Mouse (Mus musculus) limb, embryonic 15.5 days (tissue): ENCODE results near the gene Gm20388. TPM values are rescaled to one million over a fixed set of nuclear protein-coding genes. Genes with fewer than 3 reads are reported as not detected.

ENCODE experiments used
- ATAC-seq: fragments of 200-750 bp; cut with Nextera tagmentation; 2 replicates; pipeline ENCODE4 v1.8.0; 2017; ENCODE audit warnings: low read depth, moderate TSS enrichment; ENCODE audit not compliant: insufficient number of reproducible peaks, low FRiP score, low TSS enrichment
- H3K27ac ChIP-seq: fragments of 300-500 bp; sonication (generic); 2 replicates; pipeline ENCODE4 v1.5.1; 2015; ENCODE audit warnings: moderate library complexity, mild to moderate bottlenecking, inconsistent platforms
- H3K27me3 ChIP-seq: fragments of 300-500 bp; sonication (generic); 2 replicates; pipeline ENCODE4 v1.6.1; 2015; ENCODE audit warnings: inconsistent platforms
- H3K36me3 ChIP-seq: fragments of 300-500 bp; sonication (generic); 2 replicates; pipeline ENCODE4 v1.6.1; 2015; ENCODE audit warnings: inconsistent platforms
- H3K4me1 ChIP-seq: fragments of 300-500 bp; sonication (generic); 2 replicates; pipeline ENCODE4 v1.6.1; 2015; ENCODE audit warnings: inconsistent platforms
- H3K4me2 ChIP-seq: fragments of 300-500 bp; sonication (generic); 2 replicates; pipeline ENCODE4 v1.6.1; 2015; ENCODE audit warnings: mild to moderate bottlenecking, inconsistent platforms
- H3K4me3 ChIP-seq: fragments of 300-500 bp; sonication (generic); 2 replicates; pipeline ENCODE4 v1.5.1; 2015; ENCODE audit warnings: mild to moderate bottlenecking, inconsistent platforms
- H3K9ac ChIP-seq: fragments of 300-500 bp; sonication (generic); 2 replicates; pipeline ENCODE4 v1.6.1; 2015; ENCODE audit warnings: inconsistent platforms
- H3K9me3 ChIP-seq: fragments of 300-500 bp; sonication (generic); 2 replicates; pipeline ENCODE4 v1.6.1; 2016; ENCODE audit warnings: inconsistent platforms
- WGBS: fragments of 180-500 bp; shearing (Covaris S2); methylation state at CpG from one replicate; pipeline ENCODE4 v1.1.7; 2015; 5-methylcytosine and 5-hydroxymethylcytosine counted together
- polyA plus RNA-seq: library from polyadenylated mRNA; unstranded; fragments of >200 nt; fragmentation: Nextera tagmentation; extraction: Ambion mirVana; gene quantifications from 2 replicates; pipeline ENCODE4 v1.2.1, GENCODE M21; 2015

Gene Gm20388
- polyA plus RNA-seq, 1 experiment from 2014 or later = 4.9 TPM

- Histone ChIP-seq H3K4me2 (no peak overlapping the region), H3K4me1 (peaks cover 28% of the 10 kb centered on the region), H3K9me3 (no peaks in the 10 kb centered on the region), H3K27ac (no peak overlapping the region), H3K36me3 (no peaks in the 10 kb centered on the region), H3K27me3 (no peaks in the 10 kb centered on the region), H3K4me3 (no peak overlapping the region), H3K9ac (no peak overlapping the region)
- ATAC-seq = no peak
- WGBS = 71% methylated on average over 6 of the region's 6 CpGs
Measured at GRCm38 (mm10) chr8:120074516-120074915, 163.9 kb downstream of the Gm20388 start.

GRCm38 (mm10) chr8:120075347-120075746 is 164.7 kb downstream of the Gm20388 start:
- no peak for ATAC-seq

DNA sequence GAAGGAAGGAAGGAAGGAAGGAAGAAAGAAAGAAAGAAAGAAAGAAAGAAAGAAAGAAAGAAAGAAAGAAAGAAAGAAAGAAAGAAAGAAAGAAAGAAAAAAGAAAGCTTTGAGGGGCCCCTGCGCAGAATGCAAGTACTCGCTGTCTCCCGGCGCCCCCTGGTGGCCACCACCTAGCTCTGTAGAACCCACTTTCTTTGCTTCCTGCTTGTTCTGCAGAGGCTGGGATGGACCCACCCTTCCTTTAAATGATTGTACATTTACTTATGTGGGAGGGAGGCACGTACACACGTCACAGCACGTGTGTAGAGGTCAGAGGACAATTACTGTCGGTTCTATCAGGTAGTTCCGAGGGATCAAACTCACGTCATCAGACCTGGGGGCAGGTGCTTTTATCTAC is 167.4 kb downstream of the Gm20388 start:
- no peak overlapping the region for H3K27ac ChIP-seq
- H3K4me3 ChIP-seq = no peak overlapping the region
- no peaks in the 10 kb centered on the region for H3K9me3 ChIP-seq
- H3K9ac ChIP-seq = no peak overlapping the region
- peaks cover 14% of the 10 kb centered on the region for H3K4me1 ChIP-seq
- H3K27me3 ChIP-seq = no peaks in the 10 kb centered on the region
- H3K4me2 ChIP-seq = no peak overlapping the region
- peaks cover 30% of the 10 kb centered on the region for H3K36me3 ChIP-seq
- no peak for ATAC-seq
- 12% methylated on average over 10 of the region's 10 CpGs for WGBS

More at GRCm38 (mm10) chr8:120075347-120075746, 164.7 kb downstream of the Gm20388 start:
- Histone ChIP-seq H3K9ac (no peak overlapping the region), H3K9me3 (no peaks in the 10 kb centered on the region), H3K4me2 (no peak overlapping the region), H3K4me1 (peaks cover 28% of the 10 kb centered on the region), H3K4me3 (no peak overlapping the region), H3K27ac (no peak overlapping the region), H3K36me3 (0 out of 2 replicates have a peak, but pooled peaks cover 3% of the 10 kb centered on the region), H3K27me3 (no peaks in the 10 kb centered on the region)
- whole genome bisulfite sequencing = 52% methylated on average over 6 of the region's 6 CpGs

DNA sequence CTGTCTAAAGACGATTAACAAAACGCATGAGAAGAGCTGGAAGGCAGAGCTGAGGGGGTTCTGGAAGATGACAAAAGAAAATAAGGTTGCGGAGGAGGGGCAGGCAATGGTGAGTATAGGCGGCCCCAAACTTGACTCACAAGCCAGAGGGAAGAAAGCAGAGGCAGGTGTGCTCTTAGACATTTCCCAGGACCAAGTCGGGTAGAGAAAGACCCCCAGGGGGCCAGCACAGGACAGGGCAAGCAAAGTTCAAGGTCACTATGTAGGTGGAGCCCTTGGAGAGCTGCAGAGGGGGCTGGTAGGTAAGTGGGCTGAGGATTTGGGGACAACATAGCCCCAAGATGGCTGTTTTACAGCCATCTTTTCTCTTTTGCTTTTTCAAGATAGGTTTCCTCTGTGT is 168.7 kb downstream of the Gm20388 start:
- ATAC-seq = no peak
- H3K4me2 ChIP-seq = no peak overlapping the region
- H3K27me3 ChIP-seq = no peaks in the 10 kb centered on the region
- no peak overlapping the region for H3K4me3 ChIP-seq
- H3K9me3 ChIP-seq = no peaks in the 10 kb centered on the region
- H3K4me1 ChIP-seq = peaks cover 11% of the 10 kb centered on the region
- no peak overlapping the region for H3K27ac ChIP-seq
- H3K36me3 ChIP-seq = peaks cover 38% of the 10 kb centered on the region
- H3K9ac ChIP-seq = no peak overlapping the region
- WGBS = 61% methylated on average over 5 of the region's 5 CpGs

- no peak for ATAC-seq
- H3K27ac ChIP-seq = no peak overlapping the region
- no peaks in the 10 kb centered on the region for H3K9me3 ChIP-seq
- no peak overlapping the region for H3K9ac ChIP-seq
- 91% methylated on average over 8 of the region's 8 CpGs for WGBS
- peaks cover 76% of the 10 kb centered on the region for H3K36me3 ChIP-seq
- peaks cover 5% of the 10 kb centered on the region; the same call in 1 of the 2 replicates for H3K4me1 ChIP-seq
- H3K4me3 ChIP-seq = no peak overlapping the region
- no peak overlapping the region for H3K4me2 ChIP-seq
- no peaks in the 10 kb centered on the region for H3K27me3 ChIP-seq
Measured at GRCm38 (mm10) chr8:120083261-120083660, 172.6 kb downstream of the Gm20388 start.

DNA sequence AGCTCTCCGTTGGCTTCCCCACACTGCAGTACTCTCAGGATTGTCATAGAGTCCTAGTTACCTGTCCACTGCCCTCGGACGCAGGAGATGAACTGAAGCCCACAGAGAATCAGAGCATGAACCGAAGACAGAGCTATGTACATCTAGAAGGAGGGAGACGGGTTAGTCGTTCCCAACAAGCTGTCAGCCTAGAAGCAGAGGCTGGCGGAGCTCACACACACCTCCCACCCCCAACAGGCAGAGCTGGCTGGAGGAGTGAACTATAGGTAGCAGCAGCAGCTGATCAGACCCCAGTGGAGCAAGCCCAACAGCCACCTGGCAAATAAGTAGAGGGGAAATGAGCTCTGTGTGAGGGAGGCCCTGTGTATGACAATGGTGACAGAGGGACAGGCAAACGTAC is 174.1 kb downstream of the Gm20388 start:
- WGBS = 85% methylated on average over 8 of the region's 8 CpGs
- Histone ChIP-seq H3K9ac (no peak overlapping the region), H3K36me3 (peaks cover 82% of the 10 kb centered on the region), H3K4me1 (0 out of 2 replicates have a peak, but pooled peaks cover 5% of the 10 kb centered on the region), H3K9me3 (no peaks in the 10 kb centered on the region), H3K27me3 (no peaks in the 10 kb centered on the region), H3K27ac (no peak overlapping the region), H3K4me2 (no peak overlapping the region), H3K4me3 (no peak overlapping the region)
- ATAC-seq = no peak

DNA sequence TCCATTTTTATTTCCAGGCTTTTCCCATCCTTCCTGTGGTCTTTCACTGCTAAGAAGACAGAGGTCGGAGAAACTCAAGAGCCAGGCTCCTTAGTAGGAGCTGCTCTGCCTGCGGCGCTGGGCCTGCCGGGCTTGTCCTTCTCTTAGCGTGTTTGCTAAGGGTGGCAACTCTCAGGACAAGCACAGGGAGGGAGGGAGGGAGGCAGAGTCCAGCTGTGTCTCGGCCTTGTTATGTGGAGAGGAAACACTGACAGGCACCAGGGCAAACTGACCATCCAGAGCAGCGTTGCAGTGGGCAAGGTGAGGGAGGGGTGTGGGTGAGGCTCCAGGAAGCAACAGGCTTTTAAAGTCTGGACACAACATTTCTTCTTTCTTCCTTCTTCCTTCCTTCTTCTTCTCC is 178.9 kb downstream of the Gm20388 start:
- no peak for ATAC-seq
- Histone ChIP-seq H3K9ac (no peak overlapping the region), H3K9me3 (no peaks in the 10 kb centered on the region), H3K27me3 (no peaks in the 10 kb centered on the region), H3K4me3 (no peak overlapping the region), H3K36me3 (peaks cover 79% of the 10 kb centered on the region), H3K27ac (no peak overlapping the region), H3K4me1 (0 out of 2 replicates have a peak, but pooled peaks cover 4% of the 10 kb centered on the region), H3K4me2 (no peak overlapping the region)
- WGBS = 84% methylated on average over 7 of the region's 7 CpGs

- WGBS = 92% methylated on average over 3 of the region's 3 CpGs
- Histone ChIP-seq H3K4me1 (0 out of 2 replicates have a peak, but pooled peaks cover 4% of the 10 kb centered on the region), H3K4me3 (no peak overlapping the region), H3K4me2 (no peak overlapping the region), H3K9me3 (no peaks in the 10 kb centered on the region), H3K36me3 (peaks cover 64% of the 10 kb centered on the region), H3K27ac (no peak overlapping the region), H3K27me3 (no peaks in the 10 kb centered on the region), H3K9ac (no peak overlapping the region)
- no peak for ATAC-seq
Measured at GRCm38 (mm10) chr8:120091032-120091431, 180.4 kb downstream of the Gm20388 start.

GRCm38 (mm10) chr8:120093103-120093502 is 182.5 kb downstream of the Gm20388 start:
- 0 out of 2 replicates have a peak, but pooled peaks cover 4% of the 10 kb centered on the region for H3K4me1 ChIP-seq
- H3K27me3 ChIP-seq = no peaks in the 10 kb centered on the region
- no peak for ATAC-seq
- no peaks in the 10 kb centered on the region for H3K9me3 ChIP-seq
- H3K4me2 ChIP-seq = no peak overlapping the region
- no peak overlapping the region for H3K9ac ChIP-seq
- peaks cover 43% of the 10 kb centered on the region for H3K36me3 ChIP-seq
- no peak overlapping the region for H3K4me3 ChIP-seq
- 89% methylated on average over 3 of the region's 3 CpGs for WGBS
- H3K27ac ChIP-seq = no peak overlapping the region

DNA sequence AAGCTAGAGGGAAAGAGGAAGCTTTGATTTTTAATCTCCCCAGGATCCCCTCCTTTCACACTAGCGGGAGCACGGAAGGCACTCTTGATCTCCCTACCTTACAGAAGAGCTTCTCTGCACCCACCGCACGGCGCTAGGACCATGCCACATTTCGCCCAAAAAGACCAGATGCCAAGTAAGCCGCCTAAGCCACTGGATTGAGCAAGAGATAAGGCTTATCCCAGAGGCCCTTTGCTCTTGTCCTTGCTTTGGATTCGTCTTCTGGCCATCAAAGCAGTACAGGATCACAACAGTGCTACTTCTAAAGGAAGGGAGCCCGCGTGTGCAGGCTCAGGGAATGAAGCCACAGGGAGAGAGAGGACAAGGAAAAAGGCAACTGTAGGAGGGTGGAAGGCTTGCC is 184.2 kb downstream of the Gm20388 start:
- Histone ChIP-seq H3K9ac (no peak overlapping the region), H3K4me2 (no peak overlapping the region), H3K36me3 (peaks cover 37% of the 10 kb centered on the region), H3K4me1 (peaks cover 11% of the 10 kb centered on the region; the same call in 1 of the 2 replicates), H3K27ac (no peak overlapping the region), H3K4me3 (no peak overlapping the region), H3K27me3 (no peaks in the 10 kb centered on the region), H3K9me3 (no peaks in the 10 kb centered on the region)
- no peak for ATAC-seq
- WGBS = 86% methylated on average over 10 of the region's 10 CpGs

DNA sequence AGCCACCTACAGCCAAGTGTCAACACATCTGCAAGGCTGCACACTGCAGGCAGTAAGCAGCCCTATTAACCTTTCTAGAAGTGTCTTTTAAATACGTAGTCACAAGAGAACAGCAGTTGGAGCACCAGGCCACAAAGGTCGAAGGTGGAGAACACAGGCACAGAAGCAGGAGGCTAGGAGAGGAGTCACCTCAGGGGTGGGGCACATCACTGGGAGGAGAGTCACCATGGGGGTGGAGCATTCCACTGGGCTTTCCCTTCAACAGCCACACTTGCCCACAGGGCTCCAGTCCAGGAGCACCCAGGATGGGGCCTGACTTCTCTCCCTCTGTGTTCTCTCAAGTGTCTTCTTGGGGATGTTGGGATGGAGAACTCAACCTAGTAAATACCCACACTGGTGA is 185.8 kb downstream of the Gm20388 start:
- peaks cover 22% of the 10 kb centered on the region for H3K36me3 ChIP-seq
- H3K4me1 ChIP-seq = peaks cover 18% of the 10 kb centered on the region
- no peak for ATAC-seq

GRCm38 (mm10) chr8:120100388-120101067 is 189.9 kb downstream of the Gm20388 start:
- WGBS = 2% methylated on average over 25 of the region's 25 CpGs
- ATAC-seq = no peak

More for the DNA sequence above, 185.8 kb downstream of the Gm20388 start:
- Histone ChIP-seq H3K4me2 (no peak overlapping the region), H3K27me3 (no peaks in the 10 kb centered on the region), H3K9me3 (no peaks in the 10 kb centered on the region), H3K9ac (no peak overlapping the region), H3K27ac (no peak overlapping the region), H3K4me3 (no peak overlapping the region)
- WGBS = 62% methylated on average over 2 of the region's 2 CpGs

More at GRCm38 (mm10) chr8:120100388-120101067, 189.9 kb downstream of the Gm20388 start:
- Histone ChIP-seq H3K4me2 (peak overlapping the region; percentile 81), H3K27me3 (no peaks in the 10 kb centered on the region), H3K27ac (peak overlapping the region; percentile 93), H3K4me3 (peak overlapping the region; percentile 88), H3K9ac (peak overlapping the region; percentile 84), H3K4me1 (peaks cover 28% of the 10 kb centered on the region), H3K9me3 (no peaks in the 10 kb centered on the region), H3K36me3 (peaks cover 8% of the 10 kb centered on the region; the same call in 1 of the 2 replicates)
